Mouse (Mus musculus) lung, adult 10 weeks (tissue): Measurements from ENCODE around the gene Fkbp2. TPM values are rescaled to one million over a fixed set of nuclear protein-coding genes. Genes with fewer than 3 reads are reported as not detected.

Experiments used
- polyA plus RNA-seq: library from polyadenylated mRNA; stranded (reverse); fragments of 350-450 nt; fragmentation: Illumina TruSeq; extraction: RNeasy Lipid Tissue Mini Kit (QIAGEN cat#74804); gene quantifications from one replicate; pipeline ENCODE4 v1.2.3, GENCODE M21; 2014; ENCODE audit warnings: low read depth, low replicate concordance; ENCODE audit not compliant: insufficient read depth

Gene Fkbp2
- 111 TPM for polyA plus RNA-seq

GRCm38 (mm10) chr19:6980381-6981093 is at the start of gene Fkbp2:
Fkbp2 (minus strand) TSS chr19:6980501.

DNA sequence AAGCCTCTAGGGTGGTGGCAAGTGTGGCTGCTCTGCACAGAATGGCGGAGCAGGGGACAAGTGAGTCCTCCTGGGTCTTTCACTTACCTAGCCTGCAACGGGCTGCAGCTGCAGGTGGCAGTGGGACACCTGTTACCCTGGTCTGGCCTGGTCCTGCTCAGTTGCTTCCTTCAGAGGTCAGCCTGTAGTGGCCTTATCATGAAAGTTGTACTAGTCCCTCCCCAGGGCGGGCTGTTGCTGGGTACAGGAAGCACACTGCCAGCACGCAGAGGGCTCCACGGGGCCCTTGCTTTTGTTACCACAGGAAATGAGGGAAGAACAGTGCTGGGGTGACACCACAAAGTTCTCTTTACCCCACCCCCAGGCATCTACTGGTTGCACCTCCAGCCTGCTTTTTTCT is 38.9 kb upstream of the Fkbp2 start, which contains the start of gene Fermt3:
Gene Fermt3, minus strand, starts transcription at position 279 of the 400 bp plus-strand sequence.

DNA sequence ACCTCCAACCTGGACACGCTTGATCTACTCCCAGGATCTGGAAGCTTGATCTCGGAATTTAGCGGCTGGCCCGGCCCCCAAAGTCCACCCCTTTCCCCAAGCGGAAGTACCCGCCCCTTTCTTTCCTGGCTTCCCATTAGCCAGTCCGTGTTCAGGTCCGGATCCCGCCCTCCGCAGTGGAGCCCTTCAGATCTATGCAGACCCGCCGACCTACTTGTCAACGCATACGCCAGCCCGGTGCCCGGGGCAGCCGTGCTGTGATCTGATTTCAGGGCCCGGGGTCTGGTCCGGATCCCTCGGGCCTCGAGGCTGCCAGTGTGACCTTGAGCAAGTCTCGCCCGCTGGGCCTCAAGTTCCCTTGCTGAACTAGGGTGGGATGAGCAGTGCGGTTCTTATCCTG is 15.7 kb upstream of the Fkbp2 start, which contains the start of the genes Nudt22 and Trpt1:
Gene Nudt22, minus strand, starts transcription at position 112 of the 400 bp plus-strand sequence.
Gene Trpt1, plus strand, starts transcription at position 126 of the 400 bp plus-strand sequence.

DNA sequence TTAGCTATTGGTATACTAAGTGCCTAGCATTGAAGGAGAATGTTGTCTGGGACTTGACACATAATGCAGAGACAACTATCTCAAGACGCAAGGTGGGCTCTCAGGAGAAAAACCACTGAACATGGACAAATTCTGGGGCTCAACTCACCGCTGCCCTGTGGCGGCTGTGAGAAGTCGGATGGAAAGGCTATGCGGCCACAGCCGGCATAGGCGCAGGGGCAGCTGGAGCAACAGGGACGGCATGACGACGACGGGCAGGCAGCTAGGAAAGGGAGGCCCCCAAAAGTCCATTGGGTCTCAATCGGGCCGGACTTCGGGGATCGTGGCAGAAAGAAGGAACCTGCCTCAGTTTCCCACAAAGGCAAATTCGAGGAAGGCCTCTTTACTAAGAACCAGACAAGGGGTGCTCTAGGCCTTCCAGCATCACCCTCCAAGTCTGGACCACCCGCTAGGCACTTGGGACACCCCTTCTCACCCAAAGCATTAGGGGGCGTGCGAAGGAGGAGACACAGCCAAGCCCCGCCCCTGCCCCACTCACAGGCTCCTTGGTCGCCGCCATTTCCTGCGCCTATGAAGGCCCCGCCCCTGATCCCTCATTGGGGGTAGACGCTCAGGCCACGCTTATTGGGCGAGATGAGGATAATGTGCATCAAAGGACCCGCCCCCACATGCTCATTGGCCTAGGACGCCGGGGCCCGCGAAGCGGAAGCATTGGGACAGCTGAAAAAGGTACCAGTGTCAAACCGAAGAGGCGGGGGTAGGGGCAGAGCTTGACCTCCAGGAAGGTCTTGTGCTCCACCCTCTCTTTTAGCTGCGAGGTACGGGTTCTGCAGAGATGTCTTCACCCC is 11.9 kb upstream of the Fkbp2 start, which contains the start of gene Dnajc4:
Gene Dnajc4, minus strand, starts transcription at position 562 of the 848 bp plus-strand sequence.

DNA sequence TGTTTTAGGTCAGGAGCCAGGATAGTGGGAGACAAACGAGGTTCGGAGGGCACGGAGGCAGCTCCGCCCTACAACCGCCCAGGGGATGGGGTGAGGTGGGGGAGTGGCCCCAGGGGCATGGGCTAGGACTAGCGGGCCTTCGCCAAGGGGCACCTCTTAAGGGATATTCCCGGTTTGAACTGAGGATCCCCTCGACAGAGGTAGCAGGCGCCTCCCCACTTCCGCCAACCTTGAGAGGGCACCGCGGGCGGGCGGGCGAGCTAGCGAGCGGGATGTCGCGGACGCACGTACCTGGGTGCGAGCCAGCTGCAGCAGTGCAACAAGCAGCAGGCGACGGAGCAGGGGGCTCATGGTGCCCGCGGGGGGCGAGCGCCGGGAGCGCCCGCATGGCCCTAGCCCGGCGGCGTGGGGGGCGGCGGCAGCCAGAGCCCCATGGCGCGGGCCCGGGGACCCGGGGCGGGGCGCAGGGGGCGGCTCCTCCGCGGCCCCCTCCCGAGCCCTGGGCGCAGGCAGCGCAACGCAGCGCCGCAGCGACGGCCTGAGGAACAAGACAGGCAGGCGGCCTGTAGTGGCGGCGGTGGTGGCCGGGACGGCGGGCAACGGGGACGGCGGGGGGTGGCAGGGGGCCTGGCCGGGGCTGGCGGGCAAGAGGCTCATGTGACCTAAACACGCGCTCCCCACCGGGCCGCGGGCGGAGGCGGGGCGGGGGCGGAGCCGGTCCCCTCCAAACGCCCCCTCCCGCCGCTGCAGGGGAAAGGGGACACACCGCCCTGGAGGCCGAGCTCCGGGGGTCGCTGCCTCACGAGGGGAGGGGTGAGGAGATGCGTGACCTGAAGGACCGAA is 7.0 kb upstream of the Fkbp2 start, which contains the start of gene Vegfb:
Gene Vegfb, minus strand, starts transcription at position 591 of the 843 bp plus-strand sequence.

DNA sequence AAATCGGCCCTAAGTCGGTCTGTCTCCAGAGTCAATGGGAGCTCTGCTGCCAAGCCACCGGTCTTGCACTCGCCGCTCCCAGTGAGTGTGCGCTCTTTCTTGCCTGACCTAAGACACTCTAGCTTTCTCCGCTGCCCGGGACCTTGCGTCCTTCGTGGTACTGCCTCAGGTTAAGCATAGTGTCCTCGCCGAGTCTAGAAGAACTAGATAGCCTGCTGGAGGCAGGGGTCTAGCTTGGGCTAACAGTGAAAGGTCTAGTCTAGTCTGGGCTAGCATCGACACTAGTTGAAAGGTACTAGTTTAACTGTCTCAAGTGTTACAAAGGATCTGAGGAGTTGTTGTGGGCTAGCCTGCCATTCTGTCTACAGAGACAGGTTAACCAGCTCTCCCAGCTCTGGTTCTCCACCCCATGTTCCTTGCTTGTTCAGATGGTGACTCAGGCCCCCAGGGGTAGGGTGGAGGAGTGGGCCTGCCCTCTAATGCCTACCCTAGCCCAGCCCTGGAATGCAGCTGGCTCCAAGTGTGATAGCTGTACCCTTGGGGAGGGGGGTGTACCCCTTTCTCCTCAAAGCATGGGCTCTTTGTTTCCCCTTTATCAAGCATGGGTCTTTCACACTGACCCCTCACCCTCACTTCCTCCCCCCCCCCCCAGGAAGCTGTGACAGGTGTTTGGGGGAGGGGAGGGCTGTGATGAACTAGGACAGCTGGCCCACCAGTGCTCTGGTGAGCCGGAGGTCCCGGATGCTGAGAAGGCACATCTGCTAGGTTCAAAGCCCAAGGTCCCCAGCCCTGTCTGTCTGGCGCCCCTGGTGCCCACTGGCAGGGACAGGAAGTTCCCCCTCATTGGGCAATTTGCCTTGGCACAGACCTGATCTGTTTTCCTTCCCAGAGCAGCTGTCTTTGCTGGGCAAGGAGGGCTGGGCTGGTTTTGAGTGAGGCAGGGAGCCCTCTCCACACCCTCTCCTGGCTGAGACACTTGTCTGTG is 4.5 kb downstream of the Fkbp2 start, which contains the start of gene Plcb3:
Gene Plcb3, minus strand, starts transcription at position 934 of the 985 bp plus-strand sequence.

DNA sequence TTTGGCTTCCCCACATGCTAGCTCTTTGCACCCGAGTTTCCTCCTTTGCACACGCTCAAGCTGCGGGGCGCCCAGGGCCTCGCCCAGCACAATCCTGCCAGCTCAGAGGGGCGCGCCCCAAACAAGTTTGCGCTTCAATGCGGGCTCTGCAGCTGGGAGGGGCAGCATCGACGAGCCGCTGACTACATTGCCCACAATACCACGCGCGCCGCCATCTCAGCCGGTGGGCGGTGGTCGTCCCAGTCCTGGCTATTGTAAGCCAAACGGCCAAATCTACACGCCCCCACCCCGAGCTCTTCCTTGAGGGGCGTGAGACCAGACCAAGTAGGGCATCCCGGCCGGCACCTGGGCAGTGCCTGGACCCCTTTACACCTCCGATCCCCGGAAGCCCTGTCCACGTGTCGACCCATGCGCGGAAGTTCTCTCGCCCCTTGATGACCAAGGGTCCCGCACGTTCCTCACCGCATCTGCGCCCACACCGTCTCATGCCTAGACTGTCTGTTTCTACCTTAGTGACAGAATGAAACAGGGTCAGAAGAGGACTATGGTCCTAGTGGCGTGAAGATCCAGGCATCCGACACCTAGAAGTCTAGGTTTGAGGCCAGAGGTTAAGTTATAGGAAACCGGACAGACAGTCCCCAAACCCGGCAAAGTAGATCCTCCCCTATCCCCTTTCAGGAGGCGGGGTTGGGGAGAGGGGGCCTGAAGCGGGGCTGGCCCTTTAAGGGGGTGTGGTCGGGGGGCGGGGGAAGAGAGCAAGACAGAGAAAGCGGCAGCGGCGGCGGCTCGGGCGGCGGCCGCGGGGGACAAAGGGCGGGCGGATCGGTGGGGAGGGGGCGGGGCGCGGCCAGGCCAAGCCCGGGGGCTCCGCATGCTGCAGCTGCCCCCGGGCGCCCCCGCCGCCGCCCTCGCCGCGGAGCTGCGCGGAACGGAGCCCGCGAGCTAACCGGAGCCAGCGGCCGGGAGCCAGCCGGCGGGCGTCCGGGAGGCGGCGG is 5.8 kb downstream of the Fkbp2 start, which contains the start of gene Ppp1r14b:
Gene Ppp1r14b, plus strand, starts transcription at position 758 of the 995 bp plus-strand sequence.

GRCm38 (mm10) chr19:6942249-6942691 is 38.0 kb downstream of the Fkbp2 start, which contains the start of gene Gpr137:
Gpr137 (minus strand) TSS chr19:6942480.

DNA sequence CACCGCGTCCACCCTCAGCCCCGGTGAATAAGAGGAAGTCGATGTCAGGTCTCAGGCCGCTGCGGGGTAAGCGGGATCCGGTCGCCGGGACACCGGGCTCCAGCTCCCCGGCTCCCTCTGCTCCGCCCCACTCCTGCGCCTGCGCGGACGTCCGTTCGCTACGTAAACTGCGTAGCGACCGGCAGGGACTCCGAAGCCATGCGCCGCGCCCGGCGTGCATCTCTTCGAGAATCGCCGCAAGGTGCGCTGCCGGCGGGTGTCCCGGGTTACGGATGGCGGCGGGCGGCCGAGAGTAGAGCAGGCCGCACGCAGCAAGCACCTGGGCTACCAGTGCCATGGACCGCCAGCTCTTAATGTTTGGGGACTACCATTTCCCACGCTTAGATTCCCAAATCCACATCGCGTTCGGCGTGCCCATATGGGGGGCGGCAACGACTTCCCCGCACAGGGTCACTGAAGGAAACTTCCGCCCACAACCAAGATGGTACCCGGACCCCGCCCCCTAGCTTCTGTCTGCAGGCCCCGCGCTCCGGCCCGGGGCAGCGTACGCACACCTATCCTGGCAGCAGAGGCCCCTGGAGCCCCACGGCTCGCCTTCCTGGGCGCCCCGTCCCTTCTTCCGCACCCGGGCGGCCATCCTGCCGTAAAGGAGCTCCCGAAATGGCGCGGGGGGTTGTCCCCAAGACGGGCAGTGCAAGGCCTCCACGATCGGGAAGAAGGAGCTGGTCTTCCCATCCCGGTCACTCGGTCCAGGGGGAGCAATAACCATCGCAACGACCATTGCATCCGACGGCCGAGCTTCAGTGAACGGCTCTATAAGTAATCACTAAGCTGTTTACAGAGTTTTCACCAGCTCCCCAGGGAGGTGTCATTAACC is 38.7 kb downstream of the Fkbp2 start, which contains the start of gene Bad:
Gene Bad, plus strand, starts transcription at position 490 of the 877 bp plus-strand sequence.

GRCm38 (mm10) chr19:6934195-6934977 is 45.9 kb downstream of the Fkbp2 start, which contains the start of gene Kcnk4:
Kcnk4 (minus strand) TSS chr19:6934515.

Other genes with a start within 250 kb of the Fkbp2 start
- gene Rps6ka4, start 139.9 kb downstream of the Fkbp2 start, polyA plus RNA-seq, result 16.7 TPM
- 4.5 TPM for gene Ccdc88b, start 122.3 kb downstream of the Fkbp2 start, polyA plus RNA-seq
- gene Trmt112, start 70.8 kb downstream of the Fkbp2 start, polyA plus RNA-seq, result 74.6 TPM
- gene Prdx5, start 70.4 kb downstream of the Fkbp2 start, polyA plus RNA-seq, result 254 TPM
- 24.6 TPM for gene Esrra, start 58.7 kb downstream of the Fkbp2 start, polyA plus RNA-seq
- gene Catsperz, start 55.1 kb downstream of the Fkbp2 start, polyA plus RNA-seq, result 0.68 TPM
- gene Kcnk4, start 46.0 kb downstream of the Fkbp2 start, polyA plus RNA-seq, result not detected
- gene Bad, start 38.6 kb downstream of the Fkbp2 start, polyA plus RNA-seq, result 59.7 TPM
- gene Gpr137, start 38.0 kb downstream of the Fkbp2 start, polyA plus RNA-seq, result 34.1 TPM
- gene Ppp1r14b, start 5.5 kb downstream of the Fkbp2 start, polyA plus RNA-seq, result 61.9 TPM
- 31.5 TPM for gene Plcb3, start 4.0 kb downstream of the Fkbp2 start, polyA plus RNA-seq
- gene Vegfb, start 7.2 kb upstream of the Fkbp2 start, polyA plus RNA-seq, result 24.8 TPM
- gene Dnajc4, start 12.1 kb upstream of the Fkbp2 start, polyA plus RNA-seq, result 24.8 TPM
- gene Nudt22, start 15.6 kb upstream of the Fkbp2 start, polyA plus RNA-seq, result 13.9 TPM
- 8.8 TPM for gene Trpt1, start 15.6 kb upstream of the Fkbp2 start, polyA plus RNA-seq
- gene Fermt3, start 39.0 kb upstream of the Fkbp2 start, polyA plus RNA-seq, result 17.2 TPM
- gene Stip1, start 59.5 kb upstream of the Fkbp2 start, polyA plus RNA-seq, result 69.0 TPM
- gene Macrod1, start 76.3 kb upstream of the Fkbp2 start, polyA plus RNA-seq, result 22.1 TPM
- gene Flrt1, start 125.2 kb upstream of the Fkbp2 start, polyA plus RNA-seq, result 0.06 TPM
- 39.3 TPM for gene Otub1, start 225.8 kb upstream of the Fkbp2 start, polyA plus RNA-seq
- 408 TPM for gene Cox8a, start 237.1 kb upstream of the Fkbp2 start, polyA plus RNA-seq